Mouse (Mus musculus): ENCODE data around the gene Gm26566. TPM values are rescaled to one million over a fixed set of nuclear protein-coding genes. Genes with fewer than 3 reads are reported as not detected.
"Not testable (repeated sequence)": the region's sequence is repeated elsewhere in the genome, so short reads cannot be mapped to it uniquely, and the experiment has no call there.

Gm26566 gene
- polyA plus RNA-seq, 1 experiment, result 1.1 TPM

GRCm38 (mm10) chr4:88757628-88758031 is 36.0 kb downstream of the Gm26566 start:
- peak overlapping the region; percentile 52 for H3K4me3 ChIP-seq (ENCODE audit: control insufficient read depth, low read depth, low read length)
- not testable (repeated sequence) for H3K36me3 ChIP-seq (ENCODE audit: control insufficient read depth, insufficient read depth, low read length); H3K27me3 ChIP-seq (ENCODE audit: control insufficient read depth, insufficient read depth, low read length); H3K4me1 ChIP-seq (ENCODE audit: control insufficient read depth, insufficient read depth, low read length); H3K27ac ChIP-seq (ENCODE audit: control insufficient read depth, insufficient read depth, low read depth, low read length)
- peak; percentile 59; the same call in 1 of the 2 replicates for TF ChIP-seq CTCF (IDR thresholded peaks at IDR 0.05; ENCODE audit: control insufficient read depth, insufficient read depth, insufficient replicate concordance, low read depth, low read length)
- peak; percentile 27; the same call in 1 of the 2 replicates for TF ChIP-seq POLR2A (IDR thresholded peaks at IDR 0.05; ENCODE audit: control insufficient read depth, low read depth, low read length)

GRCm38 (mm10) chr4:88758751-88759150 is 37.1 kb downstream of the Gm26566 start:
- not testable (repeated sequence) for H3K27me3 ChIP-seq (ENCODE audit: control insufficient read depth, insufficient read depth, low read length); H3K36me3 ChIP-seq (ENCODE audit: control insufficient read depth, insufficient read depth, low read length); H3K27ac ChIP-seq (ENCODE audit: control insufficient read depth, insufficient read depth, low read depth, low read length); H3K4me1 ChIP-seq (ENCODE audit: control insufficient read depth, insufficient read depth, low read length); H3K4me3 ChIP-seq (ENCODE audit: control insufficient read depth, low read depth, low read length)

GRCm38 (mm10) chr4:88759610-88760268 is 38.1 kb downstream of the Gm26566 start, which contains the start of gene Gm13283:
Gm13283 (plus strand) TSS chr4:88760119.
- H3K4me1 ChIP-seq (ENCODE audit: control insufficient read depth, insufficient read depth, low read length); H3K27ac ChIP-seq (ENCODE audit: control insufficient read depth, insufficient read depth, low read depth, low read length); H3K36me3 ChIP-seq (ENCODE audit: control insufficient read depth, insufficient read depth, low read length); H3K4me3 ChIP-seq (ENCODE audit: control insufficient read depth, low read depth, low read length); H3K27me3 ChIP-seq (ENCODE audit: control insufficient read depth, insufficient read depth, low read length): not testable (repeated sequence)

- H3K4me3 ChIP-seq (ENCODE audit: control insufficient read depth, low read depth, low read length); H3K27ac ChIP-seq (ENCODE audit: control insufficient read depth, insufficient read depth, low read depth, low read length); H3K36me3 ChIP-seq (ENCODE audit: control insufficient read depth, insufficient read depth, low read length): not testable (repeated sequence)
Observed at GRCm38 (mm10) chr4:88760431-88760830, 38.8 kb downstream of the Gm26566 start.

GRCm38 (mm10) chr4:88761776-88762175 is 40.2 kb downstream of the Gm26566 start:
- H3K36me3 ChIP-seq (ENCODE audit: control insufficient read depth, insufficient read depth, low read length); H3K4me1 ChIP-seq (ENCODE audit: control insufficient read depth, insufficient read depth, low read length); H3K4me3 ChIP-seq (ENCODE audit: control insufficient read depth, low read depth, low read length); H3K27ac ChIP-seq (ENCODE audit: control insufficient read depth, insufficient read depth, low read depth, low read length); H3K27me3 ChIP-seq (ENCODE audit: control insufficient read depth, insufficient read depth, low read length): not testable (repeated sequence)

More at GRCm38 (mm10) chr4:88760431-88760830, 38.8 kb downstream of the Gm26566 start:
- H3K4me1 ChIP-seq (ENCODE audit: control insufficient read depth, insufficient read depth, low read length); H3K27me3 ChIP-seq (ENCODE audit: control insufficient read depth, insufficient read depth, low read length): not testable (repeated sequence)

- not testable (repeated sequence) for H3K27me3 ChIP-seq (ENCODE audit: control insufficient read depth, insufficient read depth, low read length); H3K4me3 ChIP-seq (ENCODE audit: control insufficient read depth, low read depth, low read length); H3K36me3 ChIP-seq (ENCODE audit: control insufficient read depth, insufficient read depth, low read length); H3K4me1 ChIP-seq (ENCODE audit: control insufficient read depth, insufficient read depth, low read length); H3K27ac ChIP-seq (ENCODE audit: control insufficient read depth, insufficient read depth, low read depth, low read length)
Observed at GRCm38 (mm10) chr4:88762341-88762740, 40.7 kb downstream of the Gm26566 start.

GRCm38 (mm10) chr4:88763384-88764018 is 41.9 kb downstream of the Gm26566 start:
- not testable (repeated sequence) for H3K4me3 ChIP-seq (ENCODE audit: control insufficient read depth, low read depth, low read length); H3K36me3 ChIP-seq (ENCODE audit: control insufficient read depth, insufficient read depth, low read length); H3K4me1 ChIP-seq (ENCODE audit: control insufficient read depth, insufficient read depth, low read length); H3K27me3 ChIP-seq (ENCODE audit: control insufficient read depth, insufficient read depth, low read length); H3K27ac ChIP-seq (ENCODE audit: control insufficient read depth, insufficient read depth, low read depth, low read length)

Other genes with a start within 250 kb of the Gm26566 start
- gene Ifnb1, start 199.0 kb upstream of the Gm26566 start, polyA plus RNA-seq (2012; rRNA removed), result not detected in 2 replicates
- gene Ifna15, start 163.6 kb upstream of the Gm26566 start, polyA plus RNA-seq (2012; rRNA removed), result not detected in 2 replicates
- not detected in 2 replicates for gene Ifna14, start 150.0 kb upstream of the Gm26566 start, polyA plus RNA-seq (2012; rRNA removed)
- gene Ifna9, start 129.4 kb upstream of the Gm26566 start, polyA plus RNA-seq (2012; rRNA removed), result not detected in 2 replicates
- not detected in 2 replicates for gene Ifna12, start 118.4 kb upstream of the Gm26566 start, polyA plus RNA-seq (2012; rRNA removed)
- gene C87499, start 87.4 kb upstream of the Gm26566 start, polyA plus RNA-seq (2012; rRNA removed), result not detected in 2 replicates
- gene Ifna13, start 77.3 kb upstream of the Gm26566 start, polyA plus RNA-seq (2012; rRNA removed), result not detected in 2 replicates
- not detected in 2 replicates for gene Ifna16, start 44.9 kb upstream of the Gm26566 start, polyA plus RNA-seq (2012; rRNA removed)
- gene Ifna2, start 37.9 kb upstream of the Gm26566 start, polyA plus RNA-seq (2012; rRNA removed), result not detected in 2 replicates
- gene Ifnab, start 30.4 kb upstream of the Gm26566 start, polyA plus RNA-seq (2012; rRNA removed), result 0.38 and 0.62 TPM in 2 replicates
- gene Klhl9, start 660 bp downstream of the Gm26566 start, polyA plus RNA-seq (2012; rRNA removed), result 5.4 TPM in 2 replicates
- not detected in 2 replicates for gene Gm13271, start 33.1 kb downstream of the Gm26566 start, polyA plus RNA-seq (2012; rRNA removed)
- not detected in 2 replicates for gene Gm13283, start 38.3 kb downstream of the Gm26566 start, polyA plus RNA-seq (2012; rRNA removed)
- gene Gm13290, start 52.0 kb downstream of the Gm26566 start, polyA plus RNA-seq (2012; rRNA removed), result not detected in 2 replicates
- gene Gm13289, start 55.1 kb downstream of the Gm26566 start, polyA plus RNA-seq (2012; rRNA removed), result not detected in 2 replicates
- gene Gm13272, start 58.0 kb downstream of the Gm26566 start, polyA plus RNA-seq (2012; rRNA removed), result not detected in 2 replicates
- not detected in 2 replicates for gene Ifnz, start 60.3 kb downstream of the Gm26566 start, polyA plus RNA-seq (2012; rRNA removed)
- gene Gm13276, start 63.9 kb downstream of the Gm26566 start, polyA plus RNA-seq (2012; rRNA removed), result not detected in 2 replicates
- gene Gm13277, start 66.8 kb downstream of the Gm26566 start, polyA plus RNA-seq (2012; rRNA removed), result not detected in 2 replicates
- gene Gm13278, start 69.7 kb downstream of the Gm26566 start, polyA plus RNA-seq (2012; rRNA removed), result not detected in 2 replicates
- gene Gm13275, start 72.7 kb downstream of the Gm26566 start, polyA plus RNA-seq (2012; rRNA removed), result not detected in 2 replicates
- gene Gm13279, start 75.6 kb downstream of the Gm26566 start, polyA plus RNA-seq (2012; rRNA removed), result not detected in 2 replicates
- not detected in 2 replicates for gene Gm13285, start 77.9 kb downstream of the Gm26566 start, polyA plus RNA-seq (2012; rRNA removed)
- not detected in 2 replicates for gene Gm13287, start 81.4 kb downstream of the Gm26566 start, polyA plus RNA-seq (2012; rRNA removed)
- gene Gm13288, start 83.7 kb downstream of the Gm26566 start, polyA plus RNA-seq (2012; rRNA removed), result not detected in 2 replicates
- gene Ifna7, start 94.4 kb downstream of the Gm26566 start, polyA plus RNA-seq (2012; rRNA removed), result not detected in 2 replicates
- gene Ifna11, start 98.2 kb downstream of the Gm26566 start, polyA plus RNA-seq (2012; rRNA removed), result not detected in 2 replicates
- not detected in 2 replicates for gene Ifna6, start 105.6 kb downstream of the Gm26566 start, polyA plus RNA-seq (2012; rRNA removed)
- gene Ifna5, start 113.7 kb downstream of the Gm26566 start, polyA plus RNA-seq (2012; rRNA removed), result not detected in 2 replicates
- not detected in 2 replicates for gene Ifna4, start 120.1 kb downstream of the Gm26566 start, polyA plus RNA-seq (2012; rRNA removed)
- not detected in 2 replicates for gene Ifna1, start 128.3 kb downstream of the Gm26566 start, polyA plus RNA-seq (2012; rRNA removed)
- not detected in 2 replicates for gene Ifne, start 158.4 kb downstream of the Gm26566 start, polyA plus RNA-seq (2012; rRNA removed)